Mouse (Mus musculus): ENCODE results near the gene Ski.

DNA sequence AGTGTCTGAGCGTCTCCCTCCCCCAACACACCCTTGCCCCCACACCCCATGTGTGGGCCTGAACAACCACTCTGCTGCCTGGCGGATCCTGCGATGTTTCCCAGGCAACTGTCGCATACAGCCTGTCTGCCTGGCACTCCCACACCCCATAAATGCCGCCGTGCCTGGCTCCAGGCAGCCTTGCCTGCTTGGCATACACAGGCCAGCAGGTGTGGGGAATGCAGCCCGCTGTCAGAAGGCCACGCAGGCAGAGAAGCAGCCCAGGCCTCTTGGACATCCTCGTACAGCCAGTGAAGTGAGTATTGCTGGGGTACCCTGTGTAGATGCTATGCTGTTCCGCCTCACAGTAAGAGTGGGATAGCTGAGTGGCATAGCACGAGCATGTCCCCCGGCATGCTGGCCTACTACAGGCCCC, 24.3 kb upstream of the Ski start:
- TF ChIP-seq CTCF (IDR thresholded peaks at IDR 0.05; ENCODE audit: borderline replicate concordance, extremely low read depth, insufficient read depth, insufficient read length) (no peak), POLR2A (IDR thresholded peaks at IDR 0.05; ENCODE audit: borderline replicate concordance, extremely low read depth, insufficient read depth, insufficient read length, poor library complexity, severe bottlenecking) (no peak)
